Mouse (Mus musculus): ENCODE results near the gene Atf7ip2. TPM values are rescaled to one million over a fixed set of nuclear protein-coding genes. Genes with fewer than 3 reads are reported as not detected.
A peak's percentile ranks its signal among the peaks of the same experiment; 100 is the strongest.
"Not testable (repeated sequence)": the region's sequence is repeated elsewhere in the genome, so short reads cannot be mapped to it uniquely, and the experiment has no call there.

Atf7ip2 gene
- under 1 TPM; 0.29 to 0.99 TPM for total RNA-seq (2021)
- long read RNA-seq, experiment 1 = 0 reads
- long read RNA-seq, experiment 2 = 0 reads

- peak; percentile 90 to 92 for DNase-seq (ENCODE audit: low spot score in 2 of 2)
Measured at GRCm38 (mm10) chr16:10192679-10193506, at the start of gene Atf7ip2. Atf7ip2 (plus strand) TSS chr16:10192712.

- no peak for DNase-seq (ENCODE audit: low spot score in 2 of 2)
Measured at GRCm38 (mm10) chr16:10143166-10143565, 49.3 kb upstream of the Atf7ip2 start.

GRCm38 (mm10) chr16:10147401-10147800 is 45.1 kb upstream of the Atf7ip2 start:
- no peak for DNase-seq (ENCODE audit: low spot score in 2 of 2)

GRCm38 (mm10) chr16:10169123-10169905 is 23.2 kb upstream of the Atf7ip2 start:
- no peak for DNase-seq (ENCODE audit: low spot score in 2 of 2)

GRCm38 (mm10) chr16:10170005-10170404 is 22.5 kb upstream of the Atf7ip2 start, which contains the start of gene Rpl39l:
Rpl39l (plus strand) TSS chr16:10170226.
- no peak for DNase-seq (ENCODE audit: low spot score in 2 of 2)

GRCm38 (mm10) chr16:10171276-10171675 is 21.2 kb upstream of the Atf7ip2 start:
- no peak for DNase-seq (ENCODE audit: low spot score in 2 of 2)

GRCm38 (mm10) chr16:10172179-10172820 is 20.2 kb upstream of the Atf7ip2 start:
- no peak for DNase-seq (ENCODE audit: low spot score in 2 of 2)

- not testable (repeated sequence) for DNase-seq (ENCODE audit: low spot score in 2 of 2)
Measured at GRCm38 (mm10) chr16:10187461-10187860, 5.1 kb upstream of the Atf7ip2 start.

GRCm38 (mm10) chr16:10208777-10209176 is 16.3 kb downstream of the Atf7ip2 start:
- no peak for DNase-seq (ENCODE audit: low spot score in 2 of 2)

- not testable (repeated sequence) for DNase-seq (ENCODE audit: low spot score in 2 of 2)
Measured at GRCm38 (mm10) chr16:10216366-10216765, 23.9 kb downstream of the Atf7ip2 start.

- not testable (repeated sequence) for DNase-seq (ENCODE audit: low spot score in 2 of 2)
Measured at GRCm38 (mm10) chr16:10217020-10217419, 24.5 kb downstream of the Atf7ip2 start.

- no peak for DNase-seq (ENCODE audit: low spot score in 2 of 2)
Measured at GRCm38 (mm10) chr16:10227361-10227760, 34.8 kb downstream of the Atf7ip2 start.

GRCm38 (mm10) chr16:10236601-10237000 is 44.1 kb downstream of the Atf7ip2 start:
- no peak for DNase-seq (ENCODE audit: low spot score in 2 of 2)

GRCm38 (mm10) chr16:10253993-10254392 is 61.5 kb downstream of the Atf7ip2 start:
- DNase-seq (ENCODE audit: low spot score in 2 of 2) = no peak

- peak; percentile 33 to 36 for DNase-seq (ENCODE audit: low spot score in 2 of 2)
Measured at GRCm38 (mm10) chr16:10272256-10272655, 79.7 kb downstream of the Atf7ip2 start.

GRCm38 (mm10) chr16:10274465-10274864 is 82.0 kb downstream of the Atf7ip2 start:
- DNase-seq (ENCODE audit: low spot score in 2 of 2) = peak; percentile 8 to 30

- DNase-seq (ENCODE audit: low spot score in 2 of 2) = not testable (repeated sequence)
Measured at GRCm38 (mm10) chr16:10276778-10277177, 84.3 kb downstream of the Atf7ip2 start.

- DNase-seq (ENCODE audit: low spot score in 2 of 2) = peak; percentile 73 to 78
Measured at GRCm38 (mm10) chr16:10280286-10280951, 87.9 kb downstream of the Atf7ip2 start.

GRCm38 (mm10) chr16:10281890-10282289 is 89.4 kb downstream of the Atf7ip2 start:
- DNase-seq (ENCODE audit: low spot score in 2 of 2) = no peak

- DNase-seq (ENCODE audit: low spot score in 2 of 2) = no peak
Measured at GRCm38 (mm10) chr16:10286513-10287268, 94.2 kb downstream of the Atf7ip2 start.

Measured in adrenal gland, adult 18-20 months (tissue).